Mouse (Mus musculus) megakaryocyte, adult 5-6 weeks (primary cell): Measurements from ENCODE around the gene Gpc5. TPM values are rescaled to one million over a fixed set of nuclear protein-coding genes. Genes with fewer than 3 reads are reported as not detected.
"Not testable (repeated sequence)": the region's sequence is repeated elsewhere in the genome, so short reads cannot be mapped to it uniquely, and the experiment has no call there.

Experiments used
- ATAC-seq: 2 replicates; pipeline ENCODE4 v1.8.0; 2016; ENCODE audit warnings: mild to moderate bottlenecking, inconsistent platforms; ENCODE audit not compliant: poor library complexity, severe bottlenecking
- total RNA-seq, 2 experiments: library from RNA; stranded (forward) in 1 of 2; stranded (reverse) in 1 of 2; fragments of 153-499, 151-499 nt in 1 of 2; fragments of 221-1000, 200-1000 nt in 1 of 2; gene quantifications; 2 replicates each; pipeline versions ENCODE4 v1.2.3 to v1.2.4; 2015 to 2017

Gene Gpc5
- total RNA-seq (2015) (not detected in 2 replicates), total RNA-seq (2017) (not detected in 2 replicates)

DNA sequence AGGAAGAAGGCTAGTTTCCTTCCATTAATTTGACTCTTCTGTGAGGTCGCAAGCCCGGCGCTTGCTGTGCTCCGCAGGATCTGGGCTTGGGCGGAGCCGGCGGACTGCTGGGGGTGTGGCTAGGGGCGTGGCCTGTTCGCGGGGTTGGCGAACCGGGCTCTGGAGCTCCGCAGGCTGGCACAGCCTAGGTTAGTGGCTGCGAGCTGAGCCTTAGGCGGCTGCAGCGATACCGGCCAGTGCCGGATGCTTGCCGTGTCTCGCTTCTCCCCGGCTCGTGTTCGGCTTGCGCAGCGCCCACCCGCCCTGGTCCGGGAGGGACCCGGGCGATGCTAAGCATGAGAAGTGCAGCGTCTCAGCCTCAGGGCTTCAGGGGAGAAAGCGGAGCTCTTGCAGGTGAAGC is at the start of gene Gpc5:
Gpc5 (plus strand) TSS at position 135 of the 400 bp plus-strand sequence.
- peak; percentile 98 for ATAC-seq

DNA sequence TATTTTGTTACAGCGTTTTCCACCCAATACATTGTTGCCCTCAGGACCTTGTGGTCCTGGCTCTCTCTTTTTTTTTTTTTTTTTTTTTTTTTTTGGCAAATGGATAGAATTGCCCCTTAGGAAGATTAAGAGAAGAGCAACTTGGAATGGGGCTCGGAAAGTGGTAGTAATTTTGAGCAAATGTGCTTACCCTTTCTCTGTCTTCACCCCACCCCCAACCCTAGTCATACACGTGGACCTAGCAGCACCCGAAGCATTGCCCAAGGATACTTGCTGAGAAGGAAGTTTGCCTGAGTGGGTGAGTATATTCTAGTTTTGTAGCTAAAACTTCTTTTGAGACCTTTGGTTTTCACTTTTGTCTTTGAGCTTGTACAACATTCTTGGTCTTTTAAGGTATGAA is 49.4 kb upstream of the Gpc5 start:
- ATAC-seq: no peak

DNA sequence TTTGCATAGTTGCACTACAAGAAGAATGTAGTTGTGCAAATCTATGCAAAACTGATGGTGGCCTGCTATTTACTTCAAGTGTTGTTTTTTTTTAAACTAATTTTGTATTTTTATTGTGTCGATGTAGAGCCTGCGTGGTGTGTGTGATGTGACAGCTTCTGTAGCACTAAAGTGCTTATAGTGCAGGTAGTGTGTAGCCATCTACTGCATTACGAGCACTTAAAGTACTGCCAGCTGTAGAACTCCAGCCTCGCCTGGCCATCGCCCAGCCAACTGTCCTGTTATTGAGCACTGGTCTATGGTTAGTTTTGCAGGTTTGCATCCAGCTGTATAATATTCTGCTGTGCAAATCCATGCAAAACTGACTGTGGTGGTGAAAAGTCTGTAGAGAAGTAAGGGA is 48.0 kb upstream of the Gpc5 start:
- no peak for ATAC-seq

DNA sequence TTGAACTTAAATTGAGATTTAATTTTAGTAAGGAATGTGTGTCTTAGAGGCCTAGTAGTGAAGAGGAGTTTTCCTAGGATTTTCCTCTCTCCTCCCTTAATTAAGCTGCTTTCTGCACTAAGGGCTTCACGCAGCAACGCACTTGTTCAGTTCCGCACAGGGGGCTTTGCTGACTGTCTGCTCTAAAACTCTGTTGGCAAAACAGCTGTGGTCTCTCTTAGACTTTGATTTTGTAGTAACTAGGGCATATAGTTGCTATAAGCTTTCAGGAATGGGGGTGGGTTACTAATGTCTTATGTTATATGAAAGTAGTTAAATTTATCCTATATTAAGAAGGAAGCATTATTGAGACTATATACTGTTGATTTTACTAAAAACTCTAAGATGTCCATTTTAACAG is 46.3 kb upstream of the Gpc5 start:
- no peak for ATAC-seq

DNA sequence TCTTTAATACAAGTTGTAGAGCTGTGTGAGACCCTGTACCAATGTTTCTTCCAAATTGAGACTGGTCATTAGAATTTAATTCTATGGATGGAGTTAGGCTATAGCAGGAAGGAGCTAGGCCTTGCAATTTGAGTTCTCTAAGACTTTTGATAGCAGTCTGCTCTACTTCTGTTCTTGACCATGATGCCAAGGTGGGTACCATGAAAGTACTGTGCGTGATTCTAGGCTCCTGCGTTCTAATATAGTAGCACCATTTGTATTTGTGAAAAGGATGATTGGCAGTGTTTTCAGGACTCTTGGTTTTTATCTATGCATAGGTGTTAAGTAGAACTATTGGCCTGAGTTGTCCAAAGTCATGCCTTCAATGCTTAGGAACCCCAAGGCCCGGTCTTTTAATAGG is 44.7 kb upstream of the Gpc5 start:
- no peak for ATAC-seq

DNA sequence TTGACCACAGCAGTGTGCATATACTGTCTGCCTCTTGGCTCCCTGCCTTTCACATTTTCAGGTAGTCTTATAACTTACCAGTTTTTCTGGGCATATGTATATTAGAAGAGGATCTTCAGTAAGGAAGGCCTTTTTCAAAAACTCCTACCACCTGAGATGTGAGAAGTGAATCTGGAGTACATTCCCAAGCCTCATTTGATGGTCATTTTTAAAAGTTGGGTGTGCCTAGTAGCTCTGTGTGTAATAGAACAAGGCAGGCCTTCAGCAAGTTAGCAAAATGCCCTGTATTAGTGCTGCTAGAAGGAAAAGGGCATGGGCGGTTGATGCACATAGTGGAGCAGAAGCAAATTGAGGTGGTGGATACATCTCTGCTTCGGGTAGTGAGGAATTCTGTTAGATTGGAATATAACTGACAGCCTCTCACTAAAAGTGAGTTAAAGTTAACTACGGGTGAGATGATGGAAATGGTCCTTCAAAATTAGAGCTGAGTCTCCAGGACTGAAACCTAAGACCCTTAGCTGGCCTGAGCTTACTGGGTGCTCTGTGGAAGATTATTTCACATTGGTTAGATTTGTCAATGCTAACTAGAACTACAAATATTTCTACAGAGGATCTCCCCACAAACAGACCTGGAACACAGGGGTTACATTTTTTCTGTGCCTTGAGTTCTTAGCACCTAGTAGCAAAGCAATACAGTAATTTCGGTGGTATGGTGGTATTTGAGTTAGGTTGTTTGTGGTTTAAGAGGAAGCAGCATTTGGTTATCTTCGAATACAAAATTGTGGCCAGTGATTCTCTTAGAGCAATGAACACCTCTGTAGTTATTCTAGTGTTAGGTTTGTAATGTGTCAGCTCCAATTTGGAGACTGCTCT is 43.8 kb upstream of the Gpc5 start:
- no peak for ATAC-seq

DNA sequence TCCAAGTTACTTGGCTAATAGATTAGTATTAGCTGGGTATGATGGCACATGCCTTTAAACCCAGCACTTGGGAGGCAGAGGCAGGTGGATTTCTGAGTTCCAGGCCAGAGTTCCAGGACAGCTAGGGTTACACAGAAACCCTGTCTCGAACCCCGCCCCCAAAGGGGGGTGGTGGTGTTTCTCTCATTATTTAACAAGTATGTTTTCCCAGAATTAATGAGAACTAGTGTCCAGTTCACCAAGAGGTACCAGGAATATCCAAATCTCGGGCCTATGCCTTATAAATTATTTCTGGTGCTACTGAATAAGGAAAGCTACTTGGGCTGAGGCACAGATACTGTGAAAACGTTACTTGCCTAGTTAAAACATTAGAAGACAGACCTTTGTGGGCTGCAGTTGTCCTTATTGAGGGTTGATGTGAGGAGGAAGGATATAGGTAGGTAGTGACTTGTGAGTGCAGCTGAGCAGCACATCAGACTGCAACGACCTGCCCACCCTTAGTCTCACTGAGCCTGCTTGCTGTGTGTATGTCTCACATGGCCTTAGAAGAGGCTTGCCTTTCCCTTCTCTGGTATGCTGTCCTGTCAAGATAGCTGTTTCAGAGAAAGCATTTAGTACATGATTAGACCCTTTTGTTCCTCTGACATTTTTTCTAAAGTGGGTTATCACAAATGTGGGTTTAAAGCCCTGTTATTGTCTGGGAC is 43.0 kb upstream of the Gpc5 start:
- peak; percentile 35; the same call in 1 of the 2 replicates for ATAC-seq

DNA sequence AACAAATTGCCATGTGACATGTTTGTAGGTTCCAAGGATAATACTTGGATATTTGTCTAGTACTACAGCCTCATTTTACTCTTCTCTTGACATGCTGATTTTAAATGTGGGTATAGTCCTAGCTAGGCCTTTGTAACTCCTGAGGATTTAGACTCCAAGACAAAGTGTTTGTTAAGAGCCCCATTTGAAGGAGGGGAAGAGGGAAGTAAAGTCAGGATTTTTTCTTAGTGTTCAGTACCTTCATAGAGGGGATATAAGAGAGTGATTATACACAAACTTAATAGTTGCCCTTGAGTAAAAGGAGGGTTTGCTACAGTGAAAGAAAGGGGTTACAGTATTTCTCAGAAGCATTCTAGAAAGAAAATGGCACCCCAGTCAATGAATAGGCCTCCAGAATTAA is 42.2 kb upstream of the Gpc5 start:
- ATAC-seq: no peak

DNA sequence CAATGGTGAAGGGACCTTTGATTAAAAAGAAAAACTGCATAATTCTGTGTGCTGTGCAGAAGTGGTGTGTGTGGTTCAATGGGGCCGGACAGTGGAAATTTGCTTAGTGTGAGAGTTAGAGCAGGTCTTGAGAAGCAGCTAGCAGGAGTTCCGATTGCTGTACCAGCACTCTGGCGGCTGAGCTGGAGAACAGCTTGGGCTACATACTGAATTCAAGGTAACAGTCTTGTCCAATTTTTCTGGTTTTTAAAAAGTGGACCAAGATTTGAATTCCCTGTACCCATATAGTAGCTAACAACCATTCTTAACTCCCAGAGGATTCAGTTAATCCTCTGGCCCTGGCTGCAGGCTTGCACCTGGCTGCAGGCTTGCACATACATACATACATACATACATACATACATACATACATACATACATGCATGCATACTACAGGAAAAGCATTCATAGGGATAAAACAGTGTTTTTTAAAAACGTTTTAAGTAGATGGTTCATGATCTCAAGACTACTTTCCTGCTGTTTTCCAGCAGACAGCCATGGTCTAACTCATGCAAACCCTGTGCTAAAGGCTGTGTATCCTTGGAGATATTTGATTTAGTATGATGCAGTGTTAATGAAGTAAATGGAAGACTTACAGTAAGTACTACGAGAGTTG is 40.8 kb upstream of the Gpc5 start:
- no peak for ATAC-seq

DNA sequence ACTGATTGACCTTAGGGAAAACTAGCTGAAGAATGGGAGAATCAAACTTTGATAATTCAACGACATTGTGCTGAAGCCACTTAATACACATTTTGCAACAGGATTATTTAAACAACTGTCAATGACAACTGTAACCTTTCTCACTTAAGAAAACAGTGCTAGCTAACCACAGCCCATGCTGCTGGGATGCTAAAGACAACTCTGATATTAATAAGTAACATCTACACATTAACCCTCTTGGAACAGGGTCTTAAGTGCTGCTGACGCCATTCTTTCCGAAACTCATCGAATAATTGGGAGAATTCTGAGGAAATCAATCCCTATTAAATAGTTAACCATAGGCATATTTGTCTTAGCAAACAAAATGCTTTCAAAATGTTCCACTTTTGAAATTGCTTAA is 39.6 kb upstream of the Gpc5 start:
- ATAC-seq: no peak

DNA sequence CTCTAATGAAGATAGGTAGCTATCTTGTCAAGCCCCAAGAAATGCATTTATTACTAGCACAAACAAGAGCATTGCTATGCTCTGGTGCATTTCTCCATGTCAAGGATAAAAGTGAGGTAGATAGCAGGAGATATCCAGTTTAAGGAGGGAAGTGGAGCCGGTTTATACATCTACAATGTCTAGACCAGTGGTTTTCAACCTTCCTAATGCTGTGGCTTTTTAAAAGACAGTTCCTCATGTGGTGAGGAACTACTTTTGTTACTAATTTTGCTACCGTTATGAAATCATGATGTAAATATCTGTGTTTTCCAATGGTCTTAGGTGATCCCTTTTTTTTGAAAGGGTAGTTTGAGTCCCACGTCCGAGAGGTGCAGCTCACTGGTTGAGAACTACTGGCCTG is 37.8 kb upstream of the Gpc5 start:
- peak; percentile 61 for ATAC-seq

DNA sequence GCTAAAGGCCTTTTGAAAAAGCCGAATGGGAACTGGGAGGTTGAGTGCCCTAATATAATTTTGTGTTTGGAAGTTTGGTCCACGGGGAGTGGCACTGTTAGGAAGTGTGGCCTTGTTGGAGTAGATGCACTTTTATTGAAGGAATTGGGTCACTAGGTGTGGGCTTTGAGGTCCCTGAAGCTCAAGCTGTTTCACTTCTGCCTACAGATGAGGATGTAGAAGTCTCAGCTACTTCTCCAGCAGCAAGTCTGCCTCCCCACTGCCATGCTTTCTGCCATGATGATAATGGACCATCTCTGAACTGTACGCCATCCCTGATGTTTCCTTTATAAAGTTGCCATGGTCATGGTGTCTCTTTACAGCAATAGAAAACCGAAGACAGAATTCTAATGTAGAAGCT is 34.5 kb upstream of the Gpc5 start:
- ATAC-seq: peak; percentile 90

DNA sequence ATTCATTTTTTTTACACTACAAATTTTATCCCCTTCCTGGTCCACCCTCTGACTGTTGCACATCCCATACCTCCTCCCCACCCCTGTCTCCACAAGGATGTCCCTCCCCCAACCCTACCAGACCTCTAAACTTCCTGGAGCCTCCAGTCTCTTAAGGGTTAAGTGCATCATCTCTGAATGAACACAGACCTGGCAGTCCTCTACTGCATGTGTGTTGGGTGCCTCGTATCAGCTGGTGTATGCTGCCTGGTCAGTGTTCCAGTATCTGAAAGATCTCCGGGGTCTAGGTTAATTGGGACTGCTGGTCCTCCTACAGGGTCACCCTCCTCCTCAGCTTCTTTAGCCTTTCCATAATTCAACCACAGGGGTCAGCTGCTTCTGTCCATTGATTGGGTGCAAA is 25.9 kb upstream of the Gpc5 start:
- ATAC-seq: not testable (repeated sequence)

DNA sequence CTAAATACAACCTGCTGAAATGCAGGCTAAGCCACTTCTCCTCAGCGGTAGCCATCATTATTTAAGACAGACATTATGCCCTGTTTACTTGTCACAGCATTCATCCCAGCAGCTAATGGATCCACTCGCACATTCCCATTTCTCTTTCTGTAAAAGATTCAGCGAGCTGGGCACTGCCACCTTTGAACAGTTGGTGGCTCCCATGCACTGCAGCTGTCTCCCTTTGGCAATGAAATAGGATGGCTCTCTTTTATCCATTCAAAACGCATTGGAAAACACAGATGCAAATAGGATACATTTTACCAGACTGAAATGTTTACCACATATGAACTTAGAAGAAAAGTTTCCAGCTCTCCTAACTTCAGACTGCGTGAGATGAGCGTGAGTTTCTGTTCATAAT is 21.5 kb upstream of the Gpc5 start:
- no peak for ATAC-seq

DNA sequence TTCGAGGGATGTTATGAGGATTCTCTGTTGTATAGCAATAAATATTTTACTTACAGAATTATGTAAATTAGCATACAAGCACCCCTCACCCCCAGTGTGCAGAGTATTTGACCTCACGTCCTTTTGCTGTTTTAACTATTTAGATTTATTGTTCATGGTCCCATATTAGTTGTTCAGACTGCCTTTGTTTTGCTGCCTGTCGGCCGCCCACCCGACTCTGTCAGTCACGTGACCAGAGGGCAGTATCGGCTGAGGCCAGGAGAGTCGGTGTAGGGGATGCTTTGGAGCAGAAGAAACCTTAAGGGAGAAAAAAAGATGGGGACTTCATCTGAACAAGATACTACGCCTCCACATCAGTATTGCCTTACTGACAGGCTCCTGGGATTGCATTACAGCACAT is 14.7 kb upstream of the Gpc5 start:
- ATAC-seq: no peak

DNA sequence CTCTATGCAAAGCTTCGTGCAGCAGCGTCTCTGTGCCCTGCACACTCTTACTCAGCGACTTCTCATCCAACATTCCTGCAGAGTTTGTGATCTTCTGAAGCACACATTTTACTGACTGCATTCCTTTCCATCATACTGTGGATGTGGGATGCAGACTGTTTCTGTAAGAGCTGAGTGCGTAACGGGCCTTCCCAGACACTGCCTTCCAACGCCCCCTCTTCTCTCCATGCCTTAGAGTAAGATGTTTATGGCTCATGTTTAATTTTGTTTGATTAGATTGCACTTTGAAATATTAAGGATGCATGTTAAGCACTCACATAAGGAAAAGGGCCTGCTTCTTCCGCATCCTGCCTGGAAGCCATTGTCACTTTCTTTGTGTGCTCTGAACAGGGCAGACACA is 14.0 kb upstream of the Gpc5 start:
- no peak for ATAC-seq

DNA sequence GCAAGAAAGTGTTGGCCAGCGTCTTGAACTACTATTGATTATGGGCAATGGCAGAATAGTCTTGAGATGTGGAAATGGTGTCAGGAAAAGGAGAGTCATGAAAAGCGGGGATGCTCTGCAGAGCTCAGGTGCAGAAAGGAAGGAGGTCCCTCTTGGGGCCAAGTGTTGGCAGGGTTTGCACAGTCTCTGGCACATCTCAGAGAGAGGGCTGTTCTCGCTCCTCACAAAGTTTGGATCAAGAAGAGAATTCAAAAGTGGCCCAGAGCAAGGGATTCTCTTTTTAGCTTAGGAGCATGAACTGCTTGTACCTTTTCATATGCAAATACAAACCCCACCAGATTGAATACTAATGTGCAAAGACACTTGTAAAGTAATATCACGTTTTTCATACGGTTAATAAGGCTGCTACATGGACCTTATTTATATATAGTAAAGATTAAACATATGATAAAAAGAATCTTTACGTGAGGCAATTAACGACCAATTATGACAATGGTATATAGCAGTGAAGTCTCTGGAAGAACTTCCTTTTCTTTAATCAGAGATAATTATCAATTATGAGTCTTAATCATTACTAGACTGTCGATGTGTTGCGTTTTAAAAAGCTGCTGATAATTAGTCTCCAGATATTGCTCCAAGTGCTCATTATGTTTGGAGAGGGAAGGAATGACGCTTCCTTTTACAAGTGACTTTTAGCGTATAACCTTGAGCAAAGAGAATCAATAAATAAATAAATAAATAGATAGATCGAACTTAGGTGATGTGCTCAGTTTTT is 10.1 kb upstream of the Gpc5 start:
- ATAC-seq: no peak

DNA sequence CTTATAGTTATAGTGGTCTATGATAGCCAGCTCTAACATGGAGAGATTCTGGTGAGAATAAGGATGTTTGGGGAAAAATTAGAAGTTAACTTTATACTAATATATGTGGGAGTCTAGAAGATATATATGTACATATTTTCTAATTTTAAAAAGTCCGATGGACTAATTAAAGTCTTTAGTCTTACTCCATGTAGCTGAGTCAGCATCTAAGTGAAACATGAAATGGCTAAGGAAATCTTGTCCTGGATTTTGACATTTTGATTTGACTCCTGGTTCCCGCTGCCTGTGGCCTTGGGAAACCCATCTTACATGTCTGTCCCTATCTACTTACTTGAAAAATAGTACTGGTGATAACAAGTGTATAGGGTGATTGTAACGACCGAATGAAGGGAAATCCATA is 1.5 kb upstream of the Gpc5 start:
- ATAC-seq: no peak

DNA sequence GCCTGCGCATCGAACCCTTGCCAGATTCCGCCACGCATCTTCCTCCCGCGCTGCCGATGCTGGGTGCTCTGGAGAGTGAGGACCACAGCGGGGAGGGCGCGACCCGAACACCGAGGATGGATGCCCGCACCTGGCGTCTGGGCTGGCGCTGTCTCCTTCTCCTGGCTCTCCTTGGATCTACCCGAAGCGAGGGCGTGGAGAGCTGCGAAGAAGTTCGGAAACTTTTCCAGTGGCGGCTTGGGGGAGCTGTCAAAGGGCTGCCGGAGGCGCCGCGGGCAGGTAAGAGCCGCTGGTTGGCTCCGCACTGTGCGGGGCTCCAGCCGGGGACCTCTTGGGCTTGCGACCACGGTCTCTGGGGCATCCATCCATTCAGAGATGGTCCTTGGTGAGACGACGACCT is 495 bp downstream of the Gpc5 start:
- peak; percentile 31; the same call in 1 of the 2 replicates for ATAC-seq

DNA sequence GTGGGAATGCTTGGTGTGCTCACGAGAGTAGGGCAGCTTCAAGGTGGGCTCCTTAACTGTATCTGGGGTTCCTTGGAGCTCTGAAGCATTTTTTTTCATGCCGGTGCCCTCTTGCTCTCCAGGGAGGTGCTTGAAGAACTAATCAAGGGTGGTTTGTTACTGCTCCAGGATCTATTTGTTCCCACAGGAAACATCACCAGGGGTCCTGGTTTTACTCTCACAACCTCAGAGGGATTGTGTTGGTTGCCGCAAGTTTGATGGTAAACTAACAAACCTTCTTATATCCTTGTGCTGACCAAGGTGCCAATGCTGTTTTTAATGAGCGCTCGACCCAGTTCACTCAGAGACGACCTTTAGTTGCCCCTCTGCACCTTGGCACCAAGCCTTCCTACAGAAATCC is 937 bp downstream of the Gpc5 start:
- no peak for ATAC-seq
